Mouse (Mus musculus) MEL (cell line): ENCODE measurements at regions not wholly inside any gene's neighbourhood (a gene's known extent, or its start where the extent isn't known, plus 50 kb on each side); places are given as distances from the start of the nearest gene placed in this dataset.

Experiments used
- DNase-seq: peaks from one replicate; pipeline ENCODE4 v3.0.0; 2011; ENCODE audit warnings: low read depth, low spot score
- H3K27ac ChIP-seq: 2 replicates; pipeline ENCODE4 v1.5.1; 2012; ENCODE audit warnings: low read depth, mild to moderate bottlenecking, control low read depth, low read length, moderate library complexity; ENCODE audit not compliant: control insufficient read depth
- H3K27me3 ChIP-seq, 2 experiments: fragments of 150-350 bp in 1 of 2; sonication (generic) in 1 of 2; 2 replicates each; pipeline ENCODE4 v1.6.1; 2012; ENCODE audit warnings: low read length in 2 of 2, mild to moderate bottlenecking in 2 of 2, improper control_type of control experiment in 1 of 2, moderate library complexity in 1 of 2; ENCODE audit not compliant: insufficient read depth in 2 of 2, control insufficient read depth in 1 of 2
- H3K36me3 ChIP-seq, 2 experiments: 2 replicates each; pipeline ENCODE4 v1.6.1; 2012 to 2014; ENCODE audit warnings: low read length in 2 of 2, improper control_type of control experiment in 1 of 2, inconsistent platforms in 1 of 2, mild to moderate bottlenecking in 1 of 2; ENCODE audit not compliant: insufficient read depth in 2 of 2, control insufficient read depth in 1 of 2
- H3K4me1 ChIP-seq, 2 experiments: fragments of 150-350 bp in 1 of 2; sonication (generic) in 1 of 2; 2 replicates each; pipeline ENCODE4 v1.6.1; 2012; ENCODE audit warnings: low read length in 2 of 2, improper control_type of control experiment in 1 of 2, mild to moderate bottlenecking in 1 of 2; ENCODE audit not compliant: insufficient read depth in 2 of 2, control insufficient read depth in 1 of 2
- H3K4me3 ChIP-seq, 2 experiments: fragments of 150-350 bp in 1 of 2; sonication (generic) in 1 of 2; 2 replicates each; pipeline ENCODE4 v1.5.1; 2012; ENCODE audit warnings: low read depth in 2 of 2, low read length in 2 of 2, mild to moderate bottlenecking in 2 of 2, moderate library complexity in 2 of 2, control low read depth in 1 of 2, improper control_type of control experiment in 1 of 2; ENCODE audit not compliant: control insufficient read depth in 1 of 2, insufficient read depth in 1 of 2
- H3K79me2 ChIP-seq: 2 replicates; pipeline ENCODE4 v1.6.1; 2012; ENCODE audit warnings: mild to moderate bottlenecking, low read length, moderate library complexity; ENCODE audit not compliant: control insufficient read depth, poor library complexity, insufficient read depth
- H3K9ac ChIP-seq: 2 replicates; pipeline ENCODE4 v1.6.1; 2012; ENCODE audit warnings: low read depth, mild to moderate bottlenecking, control low read depth, low read length, moderate library complexity; ENCODE audit not compliant: control insufficient read depth, poor library complexity, severe bottlenecking
- H3K9me3 ChIP-seq: fragments of 150-350 bp; sonication (generic); replicated peaks from 2 replicates; pipeline ENCODE4 v1.6.1; 2012; ENCODE audit warnings: mild to moderate bottlenecking, low read length, improper control_type of control experiment, moderate library complexity; ENCODE audit not compliant: insufficient read depth
- BHLHE40 ChIP-seq: IDR thresholded peaks from 2 replicates; pipeline ENCODE4 v1.6.1; 2012; ENCODE audit warnings: low read depth, mild to moderate bottlenecking, inconsistent platforms, low read length, improper control_type of control experiment, borderline replicate concordance
- CHD1 ChIP-seq: IDR thresholded peaks from 2 replicates; pipeline ENCODE4 v1.6.1; 2012; ENCODE audit warnings: low read depth, mild to moderate bottlenecking, inconsistent platforms, low read length, improper control_type of control experiment
- CHD2 ChIP-seq: IDR thresholded peaks from 2 replicates; pipeline ENCODE4 v1.6.1; 2011; ENCODE audit warnings: low read length, improper control_type of control experiment
- CTCF ChIP-seq, 3 experiments: IDR thresholded peaks in 2 of 3; conservative IDR thresholded peaks in 1 of 3; 2 replicates each; pipeline ENCODE4 v1.5.1; 2011 to 2012; ENCODE audit warnings: low read length in 3 of 3, low read depth in 2 of 3, mild to moderate bottlenecking in 2 of 3, improper control_type of control experiment in 1 of 3, inconsistent platforms in 1 of 3, mixed read lengths in 1 of 3, moderate library complexity in 1 of 3; ENCODE audit not compliant: control insufficient read depth in 1 of 3, insufficient read depth in 1 of 3, poor library complexity in 1 of 3, severe bottlenecking in 1 of 3
- E2F4 ChIP-seq: IDR thresholded peaks from 2 replicates; pipeline ENCODE4 v1.6.1; 2011; ENCODE audit warnings: low read depth, low read length, improper control_type of control experiment, borderline replicate concordance
- ELF1 ChIP-seq: IDR thresholded peaks from 2 replicates; pipeline ENCODE4 v1.6.1; 2014; ENCODE audit warnings: low read depth, mild to moderate bottlenecking, inconsistent platforms, low read length, improper control_type of control experiment, moderate library complexity
- GABPA ChIP-seq: IDR thresholded peaks from 2 replicates; pipeline ENCODE4 v1.6.1; 2012; ENCODE audit warnings: low read depth, mild to moderate bottlenecking, inconsistent platforms, low read length, improper control_type of control experiment, moderate library complexity
- JUND ChIP-seq: IDR thresholded peaks from 2 replicates; pipeline ENCODE4 v1.6.1; 2011; ENCODE audit warnings: low read depth, mild to moderate bottlenecking, improper control_type of control experiment, low read length
- KAT2A ChIP-seq: conservative IDR thresholded peaks from 2 replicates; pipeline ENCODE4 v1.6.1; 2012; ENCODE audit warnings: low read depth, low read length, improper control_type of control experiment, inconsistent platforms
- MAFK ChIP-seq: IDR thresholded peaks from 2 replicates; pipeline ENCODE4 v1.6.1; 2011; ENCODE audit warnings: low read depth, mild to moderate bottlenecking, low read length, improper control_type of control experiment, borderline replicate concordance
- MAX ChIP-seq: IDR thresholded peaks from 2 replicates; pipeline ENCODE4 v1.6.1; 2011; ENCODE audit warnings: low read length, improper control_type of control experiment
- MAZ ChIP-seq: IDR thresholded peaks from 2 replicates; pipeline ENCODE4 v1.6.1; 2012; ENCODE audit warnings: low read depth, mild to moderate bottlenecking, inconsistent platforms, low read length, improper control_type of control experiment
- MEF2A ChIP-seq: IDR thresholded peaks from 2 replicates; pipeline ENCODE4 v1.6.1; 2014; ENCODE audit warnings: low read depth, mild to moderate bottlenecking, inconsistent platforms, low read length, improper control_type of control experiment; ENCODE audit not compliant: poor library complexity, insufficient replicate concordance, severe bottlenecking; ENCODE audit errors: extremely low read depth
- MXI1 ChIP-seq: IDR thresholded peaks from 2 replicates; pipeline ENCODE4 v1.6.1; 2011; ENCODE audit warnings: mild to moderate bottlenecking, low read depth, low read length, improper control_type of control experiment
- MYB ChIP-seq: IDR thresholded peaks from 2 replicates; pipeline ENCODE4 v1.6.1; 2011; ENCODE audit warnings: mild to moderate bottlenecking, low read depth, low read length, improper control_type of control experiment
- MYC ChIP-seq: IDR thresholded peaks from 2 replicates; pipeline ENCODE4 v1.6.1; 2011; ENCODE audit warnings: low read depth, mild to moderate bottlenecking, low read length, improper control_type of control experiment, moderate library complexity
- NELFE ChIP-seq: IDR thresholded peaks from 2 replicates; pipeline ENCODE4 v1.6.1; 2011; ENCODE audit warnings: low read depth, low read length, improper control_type of control experiment
- POLR2AphosphoS2 ChIP-seq: IDR thresholded peaks from 2 replicates; pipeline ENCODE4 v1.6.1; 2011; ENCODE audit warnings: low read length, improper control_type of control experiment
- POLR2AphosphoS5 ChIP-seq: IDR thresholded peaks from 2 replicates; pipeline ENCODE4 v1.6.1; 2012; ENCODE audit warnings: low read depth, borderline replicate concordance, mild to moderate bottlenecking, inconsistent platforms, low read length, moderate library complexity, mixed read lengths
- RCOR1 ChIP-seq: IDR thresholded peaks from 2 replicates; pipeline ENCODE4 v1.6.1; 2012; ENCODE audit warnings: low read depth, mild to moderate bottlenecking, inconsistent platforms, low read length, improper control_type of control experiment
- SIN3A ChIP-seq: IDR thresholded peaks from 2 replicates; pipeline ENCODE4 v1.6.1; 2012; ENCODE audit warnings: low read length, improper control_type of control experiment, inconsistent platforms
- SMC3 ChIP-seq: IDR thresholded peaks from 2 replicates; pipeline ENCODE4 v1.6.1; 2011; ENCODE audit warnings: low read depth, low read length, improper control_type of control experiment
- TAL1 ChIP-seq: IDR thresholded peaks from 2 replicates; pipeline ENCODE4 v1.6.1; 2012; ENCODE audit warnings: mild to moderate bottlenecking, inconsistent platforms, low read length, moderate library complexity, mixed read lengths
- TBP ChIP-seq: IDR thresholded peaks from 2 replicates; pipeline ENCODE4 v1.8.0; 2011; ENCODE audit warnings: low read depth, low read length, improper control_type of control experiment
- TCF12 ChIP-seq: IDR thresholded peaks from 2 replicates; pipeline ENCODE4 v1.6.1; 2014; ENCODE audit warnings: low read depth, mild to moderate bottlenecking, inconsistent platforms, low read length, improper control_type of control experiment, moderate library complexity
- UBTF ChIP-seq: IDR thresholded peaks from 2 replicates; pipeline ENCODE4 v1.6.1; 2012; ENCODE audit warnings: low read depth, mild to moderate bottlenecking, inconsistent platforms, low read length, improper control_type of control experiment, moderate library complexity, borderline replicate concordance; ENCODE audit not compliant: insufficient read depth
- USF1 ChIP-seq: IDR thresholded peaks from 2 replicates; pipeline ENCODE4 v1.6.1; 2014; ENCODE audit warnings: low read depth, mild to moderate bottlenecking, inconsistent platforms, low read length, improper control_type of control experiment, moderate library complexity
- USF2 ChIP-seq, 2 experiments: IDR thresholded peaks; 2 replicates each; pipeline ENCODE4 v1.6.1; 2011 to 2012; ENCODE audit warnings: improper control_type of control experiment in 2 of 2, low read length in 2 of 2, borderline replicate concordance in 1 of 2, inconsistent platforms in 1 of 2, low read depth in 1 of 2, mild to moderate bottlenecking in 1 of 2; ENCODE audit not compliant: insufficient read depth in 1 of 2
- ZKSCAN1 ChIP-seq: IDR thresholded peaks from 2 replicates; pipeline ENCODE4 v1.6.1; 2012; ENCODE audit warnings: low read depth, mild to moderate bottlenecking, inconsistent platforms, low read length, improper control_type of control experiment, moderate library complexity
- ZMIZ1 ChIP-seq: IDR thresholded peaks from 2 replicates; pipeline ENCODE4 v1.6.1; 2012; ENCODE audit warnings: low read depth, mild to moderate bottlenecking, inconsistent platforms, low read length, improper control_type of control experiment, moderate library complexity
- ZNF384 ChIP-seq: IDR thresholded peaks from 2 replicates; pipeline ENCODE4 v1.6.1; 2012; ENCODE audit warnings: low read depth, mild to moderate bottlenecking, inconsistent platforms, low read length, improper control_type of control experiment

DNA sequence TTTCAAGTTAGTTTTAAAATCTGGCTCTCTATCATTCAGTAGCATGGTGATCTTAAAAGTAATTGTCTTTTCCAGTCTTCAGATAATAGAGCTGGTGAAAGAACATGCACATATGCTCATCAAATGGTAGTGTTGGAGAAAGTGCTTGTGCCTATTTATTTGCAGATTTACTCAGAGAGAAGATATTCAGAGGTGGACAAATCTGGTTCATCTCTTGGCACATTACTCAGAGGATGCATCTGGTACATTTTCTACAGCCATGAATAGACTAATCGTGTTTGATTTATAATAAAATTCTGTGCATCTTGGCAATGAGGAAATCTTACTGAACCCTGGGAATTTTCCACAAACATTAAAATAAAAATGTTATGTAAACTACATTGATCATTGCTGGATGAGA is 509.0 kb downstream of the Pom121l12 start:
- Histone ChIP-seq H3K9me3 (no peaks in the 10 kb centered on the region), H3K4me3 (no peak overlapping the region), H3K27ac (no peak overlapping the region), H3K27me3 (no peaks in the 10 kb centered on the region), H3K9ac (no peak overlapping the region), H3K4me1 (no peaks in the 10 kb centered on the region), H3K79me2 (no peaks in the 10 kb centered on the region), H3K36me3 (no peaks in the 10 kb centered on the region)
- no peak for TF ChIP-seq MYB
- TF ChIP-seq NELFE = no peak
- TF ChIP-seq CHD2 = no peak
- no peak for TF ChIP-seq UBTF
- no peak for TF ChIP-seq RCOR1
- TF ChIP-seq ELF1 = no peak
- no peak for TF ChIP-seq SIN3A
- TF ChIP-seq CHD1 = no peak
- TF ChIP-seq USF1 = no peak
- TF ChIP-seq MXI1 = no peak
- TF ChIP-seq TAL1 = no peak
- TF ChIP-seq POLR2AphosphoS2 = no peak
- TF ChIP-seq MAZ = no peak
- TF ChIP-seq ZMIZ1 = no peak
- no peak for TF ChIP-seq ZKSCAN1
- no peak for TF ChIP-seq USF2 (IDR thresholded peaks at IDR 0.05; ENCODE audit: borderline replicate concordance in 1 of 2, insufficient read depth in 1 of 2, low read depth in 1 of 2, low read length in 2 of 2)
- TF ChIP-seq KAT2A = no peak
- no peak for DNase-seq

DNA sequence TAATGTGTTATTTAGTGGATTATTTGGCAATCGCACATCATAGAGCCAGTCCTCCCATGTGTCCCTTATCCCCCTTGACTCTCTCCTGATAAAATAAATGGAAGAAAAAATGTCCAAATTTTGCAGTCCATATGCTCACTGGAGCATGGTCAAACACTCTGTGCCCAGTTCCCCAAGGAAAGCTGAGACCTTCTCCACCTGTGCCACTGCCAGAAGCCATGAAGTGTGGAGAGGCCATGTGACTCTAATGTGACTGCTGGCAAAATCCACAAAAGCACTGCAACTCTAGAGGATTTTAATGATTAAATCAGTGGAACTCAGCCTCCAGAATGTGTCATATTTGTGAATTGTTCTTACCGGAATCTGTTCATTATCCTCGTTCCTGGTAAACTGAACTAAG is 514.5 kb downstream of the Pom121l12 start:
- Histone ChIP-seq H3K27ac (no peak overlapping the region), H3K9ac (no peak overlapping the region), H3K9me3 (no peaks in the 10 kb centered on the region), H3K79me2 (no peaks in the 10 kb centered on the region), H3K27me3 (no peaks in the 10 kb centered on the region), H3K4me1 (no peaks in the 10 kb centered on the region), H3K36me3 (no peaks in the 10 kb centered on the region), H3K4me3 (no peak overlapping the region)
- TF ChIP-seq GABPA (no peak), SMC3 (no peak), MYC (no peak), NELFE (no peak), MAX (no peak), TCF12 (no peak), KAT2A (no peak), USF1 (no peak), MAFK (no peak), MAZ (no peak), E2F4 (no peak), ZNF384 (no peak), JUND (no peak), BHLHE40 (no peak), MYB (no peak), MEF2A (no peak), TBP (no peak), POLR2AphosphoS5 (no peak), CTCF (IDR thresholded peaks at IDR 0.05 in 2 of 3, conservative IDR thresholded peaks at IDR 0.05 in 1 of 3; ENCODE audit: control insufficient read depth in 1 of 3, insufficient read depth in 1 of 3, low read depth in 2 of 3, low read length in 3 of 3, poor library complexity in 1 of 3, severe bottlenecking in 1 of 3) (no peak)
- no peak for DNase-seq
